Mouse (Mus musculus) liver, embryonic 14.5 days (tissue): ENCODE data around the gene Olfr613. TPM values are rescaled to one million over a fixed set of nuclear protein-coding genes. Genes with fewer than 3 reads are reported as not detected.

Experiments
- ATAC-seq: fragments of 200-750 bp; cut with Nextera tagmentation; 2 replicates; pipeline ENCODE4 v1.8.0; 2017; ENCODE audit warnings: moderate number of reproducible peaks, mild to moderate bottlenecking, moderate library complexity; ENCODE audit not compliant: insufficient read depth
- DNase-seq, 3 experiments: peaks; one replicate each; pipeline ENCODE4 v3.0.0-alpha.2; 2012 to 2013; ENCODE audit warnings: low read depth in 3 of 3, low spot score in 3 of 3
- H3K27ac ChIP-seq: fragments of 300-500 bp; sonication (generic); 2 replicates; pipeline ENCODE4 v1.5.1; 2014; ENCODE audit warnings: moderate library complexity, mild to moderate bottlenecking, control low read depth, inconsistent platforms
- H3K27me3 ChIP-seq: fragments of 300-500 bp; sonication (generic); 2 replicates; pipeline ENCODE4 v1.6.1; 2014; ENCODE audit warnings: mild to moderate bottlenecking, low read length, moderate library complexity; ENCODE audit not compliant: control insufficient read depth, insufficient read depth
- H3K36me3 ChIP-seq: fragments of 300-500 bp; sonication (generic); replicated peaks from 2 replicates; pipeline ENCODE4 v1.6.1; 2014; ENCODE audit warnings: low read depth; ENCODE audit not compliant: control insufficient read depth, insufficient read depth
- H3K4me1 ChIP-seq, 2 experiments: fragments of 200-500 bp in 1 of 2; fragments of 300-500 bp in 1 of 2; sonication (generic) in 1 of 2; replicated peaks; 2 replicates each; pipeline ENCODE4 v1.6.1; 2012 to 2014; ENCODE audit warnings: antibody characterized with exemption in 1 of 2, inconsistent platforms in 1 of 2, low read length in 1 of 2; ENCODE audit not compliant: control insufficient read depth in 2 of 2, insufficient read depth in 2 of 2
- H3K4me2 ChIP-seq: fragments of 300-500 bp; sonication (generic); 2 replicates; pipeline ENCODE4 v1.6.1; 2014; ENCODE audit warnings: low read depth, mild to moderate bottlenecking, control low read depth, moderate library complexity
- H3K4me3 ChIP-seq, 2 experiments: fragments of 200-500 bp in 1 of 2; fragments of 300-500 bp in 1 of 2; sonication (generic) in 1 of 2; 2 replicates each; pipeline ENCODE4 v1.5.1; 2012 to 2014; ENCODE audit warnings: low read depth in 2 of 2, low read length in 2 of 2, mild to moderate bottlenecking in 2 of 2, control low read depth in 1 of 2, inconsistent platforms in 1 of 2, moderate library complexity in 1 of 2; ENCODE audit not compliant: insufficient read depth in 1 of 2
- H3K9ac ChIP-seq: fragments of 300-500 bp; sonication (generic); replicated peaks from 2 replicates; pipeline ENCODE4 v1.6.1; 2014; ENCODE audit warnings: mild to moderate bottlenecking, control low read depth, moderate library complexity
- H3K9me3 ChIP-seq: fragments of 300-500 bp; sonication (generic); 2 replicates; pipeline ENCODE4 v1.6.1; 2016; ENCODE audit warnings: low read length, mixed read lengths; ENCODE audit not compliant: control insufficient read depth
- CTCF ChIP-seq: IDR thresholded peaks from 2 replicates; pipeline ENCODE4 v1.5.1; 2016; ENCODE audit warnings: antibody characterized with exemption, low read depth, control low read depth
- EP300 ChIP-seq: IDR thresholded peaks from 2 replicates; pipeline ENCODE4 v1.6.1; 2016; ENCODE audit warnings: antibody characterized with exemption, low read depth
- WGBS: fragments of 180-500 bp; shearing (Covaris S2); extraction: QIAGEN DNeasy Blood & Tissue Kit; methylation state at CpG from one replicate; pipeline ENCODE4 v1.1.7; 2014; ENCODE audit not compliant: insufficient replicate concordance; 5-methylcytosine and 5-hydroxymethylcytosine counted together
- microRNA-seq: library from miRNA; unstranded; fragments of <30 nt; microRNA quantifications from one replicate; pipeline ENCODE4, GENCODE M21; 2016
- polyA plus RNA-seq, 2 experiments: library from polyadenylated mRNA; depleted of rRNA in 1 of 2; stranded (reverse) in 1 of 2; unstranded in 1 of 2; fragments of >200 nt; fragmentation: Nextera tagmentation in 1 of 2; extraction: Ambion mirVana in 1 of 2; gene quantifications; 2 replicates each; pipeline versions ENCODE4 v1.2.1 to v1.2.3; 2012 to 2014

The Olfr613 gene
- polyA plus RNA-seq, 2 experiments, result not detected

GRCm38 (mm10) chr7:103569043-103569442, 21.2 kb downstream of the Olfr613 start, which contains the start of gene Olfr616:
TSS of gene Olfr616 (minus strand) at chr7:103569143.
- Histone ChIP-seq H3K9ac (no peak within 1 kb of the TSS), H3K4me2 (no peak within 1 kb of the TSS), H3K9me3 (no peaks in the 10 kb centered on the region), H3K4me1 (no peaks in the 10 kb centered on the region), H3K4me3 (no peak within 1 kb of the TSS), H3K36me3 (no peaks in the 10 kb centered on the region), H3K27me3 (no peaks in the 10 kb centered on the region), H3K27ac (no peak within 1 kb of the TSS)
- TF ChIP-seq EP300 (no peak), CTCF (no peak)
- WGBS, result 53% methylated on average over 3 of the region's 3 CpGs
- DNase-seq, result no peak
- ATAC-seq, result no peak

- TF ChIP-seq CTCF (no peak), EP300 (no peak)
These were observed 24.9 kb downstream of the Olfr613 start, which contains the start of gene Olfr617 for GRCm38 (mm10) chr7:103572761-103573160. TSS of gene Olfr617 (plus strand) at chr7:103573061.

GRCm38 (mm10) chr7:103589803-103590202, 41.9 kb downstream of the Olfr613 start, which contains the start of gene Olfr618:
TSS of gene Olfr618 (plus strand) at chr7:103590103.
- no peak for TF ChIP-seq EP300
- no peak for TF ChIP-seq CTCF
- no peaks in the 10 kb centered on the region for H3K36me3 ChIP-seq
- no peak within 1 kb of the TSS for H3K9ac ChIP-seq
- no peaks in the 10 kb centered on the region for H3K9me3 ChIP-seq
- DNase-seq (no peak), ATAC-seq (no peak)
- no peaks in the 10 kb centered on the region for H3K4me1 ChIP-seq
- no peak within 1 kb of the TSS for H3K4me2 ChIP-seq
- 35% methylated on average over 2 of the region's 2 CpGs for WGBS
- H3K4me3 ChIP-seq, result no peak within 1 kb of the TSS
- no peaks in the 10 kb centered on the region for H3K27me3 ChIP-seq
- H3K27ac ChIP-seq, result no peak within 1 kb of the TSS

More at GRCm38 (mm10) chr7:103572761-103573160, 24.9 kb downstream of the Olfr613 start, which contains the start of gene Olfr617:
- Histone ChIP-seq H3K4me2 (no peak within 1 kb of the TSS), H3K4me3 (no peak within 1 kb of the TSS), H3K36me3 (no peaks in the 10 kb centered on the region), H3K27me3 (no peaks in the 10 kb centered on the region), H3K9ac (no peak within 1 kb of the TSS), H3K27ac (no peak within 1 kb of the TSS), H3K9me3 (no peaks in the 10 kb centered on the region), H3K4me1 (no peaks in the 10 kb centered on the region)
- ATAC-seq, result no peak
- WGBS, result 61% methylated on average over 1 of the region's 1 CpGs
- DNase-seq, result no peak

- Histone ChIP-seq H3K4me1 (no peaks in the 10 kb centered on the region), H3K4me3 (no peak within 1 kb of the TSS), H3K27me3 (no peaks in the 10 kb centered on the region), H3K27ac (no peak within 1 kb of the TSS), H3K4me2 (no peak within 1 kb of the TSS), H3K9ac (no peak within 1 kb of the TSS), H3K9me3 (no peaks in the 10 kb centered on the region), H3K36me3 (no peaks in the 10 kb centered on the region)
- ATAC-seq (no peak), DNase-seq (no peak)
- TF ChIP-seq CTCF (no peak), EP300 (no peak)
These were observed 52.4 kb downstream of the Olfr613 start, which contains the start of gene Olfr619 for GRCm38 (mm10) chr7:103600275-103600674. TSS of gene Olfr619 (plus strand) at chr7:103600575.

Small RNA genes lying within 50 kb of the gene (microRNA-seq; reads per million reads assigned to microRNA genes)
- not detected for gene Gm26506

Other genes with a start within 250 kb of the Olfr613 start
Only the 30 nearest of the 33 such genes appear.
- gene Olfr598, start 224.5 kb upstream of the Olfr613 start, polyA plus RNA-seq (2012; rRNA removed), result not detected in 2 replicates
- gene Olfr598, start 224.5 kb upstream of the Olfr613 start, polyA plus RNA-seq (2014; fragmentation: Nextera tagmentation; extraction: Ambion mirVana), result not detected in 2 replicates
- gene Olfr599, start 212.2 kb upstream of the Olfr613 start, polyA plus RNA-seq (2012; rRNA removed), result not detected in 2 replicates
- gene Olfr599, start 212.2 kb upstream of the Olfr613 start, polyA plus RNA-seq (2014; fragmentation: Nextera tagmentation; extraction: Ambion mirVana), result not detected in 2 replicates
- gene Olfr600, start 198.4 kb upstream of the Olfr613 start, polyA plus RNA-seq (2012; rRNA removed), result not detected in 2 replicates
- gene Olfr600, start 198.4 kb upstream of the Olfr613 start, polyA plus RNA-seq (2014; fragmentation: Nextera tagmentation; extraction: Ambion mirVana), result not detected in 2 replicates
- gene Olfr601, start 185.4 kb upstream of the Olfr613 start, polyA plus RNA-seq (2012; rRNA removed), result not detected in 2 replicates
- gene Olfr601, start 185.4 kb upstream of the Olfr613 start, polyA plus RNA-seq (2014; fragmentation: Nextera tagmentation; extraction: Ambion mirVana), result not detected in 2 replicates
- gene Olfr603, start 161.9 kb upstream of the Olfr613 start, polyA plus RNA-seq (2012; rRNA removed), result not detected in 2 replicates
- not detected in 2 replicates for gene Olfr603, start 161.9 kb upstream of the Olfr613 start, polyA plus RNA-seq (2014; fragmentation: Nextera tagmentation; extraction: Ambion mirVana)
- not detected in 2 replicates for gene Usp17lc, start 133.0 kb upstream of the Olfr613 start, polyA plus RNA-seq (2012; rRNA removed)
- not detected in 2 replicates for gene Usp17lc, start 133.0 kb upstream of the Olfr613 start, polyA plus RNA-seq (2014; fragmentation: Nextera tagmentation; extraction: Ambion mirVana)
- not detected in 2 replicates for gene Olfr605, start 102.6 kb upstream of the Olfr613 start, polyA plus RNA-seq (2012; rRNA removed)
- gene Olfr605, start 102.6 kb upstream of the Olfr613 start, polyA plus RNA-seq (2014; fragmentation: Nextera tagmentation; extraction: Ambion mirVana), result not detected in 2 replicates
- gene Olfr606, start 99.0 kb upstream of the Olfr613 start, polyA plus RNA-seq (2012; rRNA removed), result not detected in 2 replicates
- gene Olfr606, start 99.0 kb upstream of the Olfr613 start, polyA plus RNA-seq (2014; fragmentation: Nextera tagmentation; extraction: Ambion mirVana), result not detected in 2 replicates
- gene Olfr607, start 83.9 kb upstream of the Olfr613 start, polyA plus RNA-seq (2012; rRNA removed), result not detected in 2 replicates
- gene Olfr607, start 83.9 kb upstream of the Olfr613 start, polyA plus RNA-seq (2014; fragmentation: Nextera tagmentation; extraction: Ambion mirVana), result not detected in 2 replicates
- not detected in 2 replicates for gene Olfr608, start 78.2 kb upstream of the Olfr613 start, polyA plus RNA-seq (2012; rRNA removed)
- gene Olfr608, start 78.2 kb upstream of the Olfr613 start, polyA plus RNA-seq (2014; fragmentation: Nextera tagmentation; extraction: Ambion mirVana), result not detected in 2 replicates
- gene Olfr609, start 50.0 kb upstream of the Olfr613 start, polyA plus RNA-seq (2012; rRNA removed), result not detected in 2 replicates
- gene Olfr609, start 50.0 kb upstream of the Olfr613 start, polyA plus RNA-seq (2014; fragmentation: Nextera tagmentation; extraction: Ambion mirVana), result not detected in 2 replicates
- not detected in 2 replicates for gene Olfr610, start 36.0 kb upstream of the Olfr613 start, polyA plus RNA-seq (2012; rRNA removed)
- not detected in 2 replicates for gene Olfr610, start 36.0 kb upstream of the Olfr613 start, polyA plus RNA-seq (2014; fragmentation: Nextera tagmentation; extraction: Ambion mirVana)
- not detected in 2 replicates for gene Olfr611, start 27.2 kb upstream of the Olfr613 start, polyA plus RNA-seq (2012; rRNA removed)
- not detected in 2 replicates for gene Olfr611, start 27.2 kb upstream of the Olfr613 start, polyA plus RNA-seq (2014; fragmentation: Nextera tagmentation; extraction: Ambion mirVana)
- not detected in 2 replicates for gene Olfr612, start 5.4 kb upstream of the Olfr613 start, polyA plus RNA-seq (2012; rRNA removed)
- gene Olfr612, start 5.4 kb upstream of the Olfr613 start, polyA plus RNA-seq (2014; fragmentation: Nextera tagmentation; extraction: Ambion mirVana), result not detected in 2 replicates
- gene Olfr615, start 8.0 kb downstream of the Olfr613 start, polyA plus RNA-seq (2012; rRNA removed), result not detected in 2 replicates
- gene Olfr615, start 8.0 kb downstream of the Olfr613 start, polyA plus RNA-seq (2014; fragmentation: Nextera tagmentation; extraction: Ambion mirVana), result not detected in 2 replicates
- not detected in 2 replicates for gene Olfr616, start 21.1 kb downstream of the Olfr613 start, polyA plus RNA-seq (2012; rRNA removed)
- not detected in 2 replicates for gene Olfr616, start 21.1 kb downstream of the Olfr613 start, polyA plus RNA-seq (2014; fragmentation: Nextera tagmentation; extraction: Ambion mirVana)
- not detected in 2 replicates for gene Olfr617, start 25.0 kb downstream of the Olfr613 start, polyA plus RNA-seq (2012; rRNA removed)
- gene Olfr617, start 25.0 kb downstream of the Olfr613 start, polyA plus RNA-seq (2014; fragmentation: Nextera tagmentation; extraction: Ambion mirVana), result not detected in 2 replicates
- gene Olfr618, start 42.0 kb downstream of the Olfr613 start, polyA plus RNA-seq (2012; rRNA removed), result not detected in 2 replicates
- gene Olfr618, start 42.0 kb downstream of the Olfr613 start, polyA plus RNA-seq (2014; fragmentation: Nextera tagmentation; extraction: Ambion mirVana), result not detected in 2 replicates
- not detected in 2 replicates for gene Olfr619, start 52.5 kb downstream of the Olfr613 start, polyA plus RNA-seq (2012; rRNA removed)
- gene Olfr619, start 52.5 kb downstream of the Olfr613 start, polyA plus RNA-seq (2014; fragmentation: Nextera tagmentation; extraction: Ambion mirVana), result not detected in 2 replicates
- gene Olfr620, start 64.5 kb downstream of the Olfr613 start, polyA plus RNA-seq (2012; rRNA removed), result not detected in 2 replicates
- gene Olfr620, start 64.5 kb downstream of the Olfr613 start, polyA plus RNA-seq (2014; fragmentation: Nextera tagmentation; extraction: Ambion mirVana), result not detected in 2 replicates
- gene Olfr622, start 94.6 kb downstream of the Olfr613 start, polyA plus RNA-seq (2012; rRNA removed), result not detected in 2 replicates
- gene Olfr622, start 94.6 kb downstream of the Olfr613 start, polyA plus RNA-seq (2014; fragmentation: Nextera tagmentation; extraction: Ambion mirVana), result not detected in 2 replicates
- gene Olfr623, start 115.6 kb downstream of the Olfr613 start, polyA plus RNA-seq (2012; rRNA removed), result not detected in 2 replicates
- gene Olfr623, start 115.6 kb downstream of the Olfr613 start, polyA plus RNA-seq (2014; fragmentation: Nextera tagmentation; extraction: Ambion mirVana), result not detected in 2 replicates
- 0.01 TPM in 2 replicates for gene Olfr624, start 123.1 kb downstream of the Olfr613 start, polyA plus RNA-seq (2012; rRNA removed)
- not detected in 2 replicates for gene Olfr624, start 123.1 kb downstream of the Olfr613 start, polyA plus RNA-seq (2014; fragmentation: Nextera tagmentation; extraction: Ambion mirVana)
- not detected in 2 replicates for gene Olfr625-ps1, start 134.6 kb downstream of the Olfr613 start, polyA plus RNA-seq (2012; rRNA removed)
- not detected in 2 replicates for gene Olfr625-ps1, start 134.6 kb downstream of the Olfr613 start, polyA plus RNA-seq (2014; fragmentation: Nextera tagmentation; extraction: Ambion mirVana)
- gene Olfr243, start 166.6 kb downstream of the Olfr613 start, polyA plus RNA-seq (2012; rRNA removed), result not detected in 2 replicates
- not detected in 2 replicates for gene Olfr243, start 166.6 kb downstream of the Olfr613 start, polyA plus RNA-seq (2014; fragmentation: Nextera tagmentation; extraction: Ambion mirVana)
- gene Olfr628, start 182.3 kb downstream of the Olfr613 start, polyA plus RNA-seq (2012; rRNA removed), result not detected in 2 replicates
- not detected in 2 replicates for gene Olfr628, start 182.3 kb downstream of the Olfr613 start, polyA plus RNA-seq (2014; fragmentation: Nextera tagmentation; extraction: Ambion mirVana)
- gene Olfr629, start 196.9 kb downstream of the Olfr613 start, polyA plus RNA-seq (2012; rRNA removed), result 0.08 TPM in 1 of 2 replicates, not detected in the other
- gene Olfr629, start 196.9 kb downstream of the Olfr613 start, polyA plus RNA-seq (2014; fragmentation: Nextera tagmentation; extraction: Ambion mirVana), result 0.18 and 0.22 TPM in 2 replicates
- 0.03 TPM in 2 replicates for gene Olfr630, start 209.3 kb downstream of the Olfr613 start, polyA plus RNA-seq (2012; rRNA removed)
- not detected in 2 replicates for gene Olfr630, start 209.3 kb downstream of the Olfr613 start, polyA plus RNA-seq (2014; fragmentation: Nextera tagmentation; extraction: Ambion mirVana)
- gene Olfr69, start 223.5 kb downstream of the Olfr613 start, polyA plus RNA-seq (2012; rRNA removed), result 0.01 TPM in 1 of 2 replicates, not detected in the other
- gene Olfr69, start 223.5 kb downstream of the Olfr613 start, polyA plus RNA-seq (2014; fragmentation: Nextera tagmentation; extraction: Ambion mirVana), result not detected in 2 replicates
- gene Olfr68, start 231.6 kb downstream of the Olfr613 start, polyA plus RNA-seq (2012; rRNA removed), result 0.02 and 0.10 TPM in 2 replicates
- 0.08 TPM in 1 of 2 replicates, not detected in the other for gene Olfr68, start 231.6 kb downstream of the Olfr613 start, polyA plus RNA-seq (2014; fragmentation: Nextera tagmentation; extraction: Ambion mirVana)